Mouse (Mus musculus) embryonic facial prominence, embryonic 14.5 days (tissue): ENCODE results near the gene Neu3. TPM values are rescaled to one million over a fixed set of nuclear protein-coding genes. Genes with fewer than 3 reads are reported as not detected.

Experiments
- ATAC-seq: fragments of 200-750 bp; cut with Nextera tagmentation; 2 replicates; pipeline ENCODE4 v1.8.0; 2017; ENCODE audit warnings: low read depth, moderate number of reproducible peaks, moderate TSS enrichment
- DNase-seq: peaks from one replicate; pipeline ENCODE4 v3.0.0-alpha.2; 2015; ENCODE audit warnings: low spot score
- H3K27ac ChIP-seq: fragments of 300-500 bp; sonication (generic); replicated peaks from 2 replicates; pipeline ENCODE4 v1.5.1; 2014; ENCODE audit warnings: low read depth, mild to moderate bottlenecking, low read length, moderate library complexity
- H3K27me3 ChIP-seq: fragments of 300-500 bp; sonication (generic); replicated peaks from 2 replicates; pipeline ENCODE4 v1.6.1; 2014; ENCODE audit warnings: low read length; ENCODE audit not compliant: control insufficient read depth, insufficient read depth
- H3K36me3 ChIP-seq: fragments of 300-500 bp; sonication (generic); 2 replicates; pipeline ENCODE4 v1.6.1; 2014; ENCODE audit warnings: low read length, mixed read lengths; ENCODE audit not compliant: control insufficient read depth, insufficient read depth
- H3K4me1 ChIP-seq: fragments of 300-500 bp; sonication (generic); 2 replicates; pipeline ENCODE4 v1.6.1; 2014; ENCODE audit warnings: antibody characterized with exemption, low read length; ENCODE audit not compliant: control insufficient read depth, insufficient read depth
- H3K4me2 ChIP-seq: fragments of 300-500 bp; sonication (generic); 2 replicates; pipeline ENCODE4 v1.6.1; 2014; ENCODE audit warnings: low read depth, mild to moderate bottlenecking, low read length, moderate library complexity, mixed read lengths
- H3K4me3 ChIP-seq: fragments of 300-500 bp; sonication (generic); 2 replicates; pipeline ENCODE4 v1.5.1; 2014; ENCODE audit warnings: low read depth, mild to moderate bottlenecking, low read length
- H3K9ac ChIP-seq: fragments of 300-500 bp; sonication (generic); 2 replicates; pipeline ENCODE4 v1.6.1; 2014; ENCODE audit warnings: low read depth, mild to moderate bottlenecking, low read length, moderate library complexity, mixed read lengths
- H3K9me3 ChIP-seq: fragments of 300-500 bp; sonication (generic); 2 replicates; pipeline ENCODE4 v1.6.1; 2016; ENCODE audit warnings: low read length; ENCODE audit not compliant: control insufficient read depth
- WGBS: fragments of 180-500 bp; shearing (Covaris S2); extraction: QIAGEN DNeasy Blood & Tissue Kit; methylation state at CpG from one replicate; pipeline ENCODE4 v1.1.7; 2014; 5-methylcytosine and 5-hydroxymethylcytosine counted together
- polyA plus RNA-seq: library from polyadenylated mRNA; unstranded; fragments of >200 nt; fragmentation: Nextera tagmentation; extraction: Ambion mirVana; gene quantifications from 2 replicates; pipeline ENCODE4 v1.2.1, GENCODE M21; 2014

The Neu3 gene
- polyA plus RNA-seq, 1 experiment from 2014 or later = 1.9 TPM

GRCm38 (mm10) chr7:99795192-99795981 lies 32.8 kb downstream of the Neu3 start:
- H3K36me3 ChIP-seq = no peaks in the 10 kb centered on the region
- no peak overlapping the region for H3K9ac ChIP-seq
- no peak overlapping the region for H3K27ac ChIP-seq
- 15% methylated on average over 16 of the region's 17 CpGs for WGBS
- H3K4me3 ChIP-seq = no peak overlapping the region
- H3K4me1 ChIP-seq = 0 out of 2 replicates have a peak, but pooled peaks cover 5% of the 10 kb centered on the region
- H3K27me3 ChIP-seq = no peaks in the 10 kb centered on the region
- peak; percentile 53 for ATAC-seq
- peak; percentile 41 for DNase-seq
- H3K4me2 ChIP-seq = peak overlapping the region; percentile 11; the same call in 1 of the 2 replicates
- H3K9me3 ChIP-seq = no peaks in the 10 kb centered on the region

- H3K9me3 ChIP-seq = no peaks in the 10 kb centered on the region
- no peak overlapping the region for H3K9ac ChIP-seq
- ATAC-seq (no peak), DNase-seq (no peak)
- H3K36me3 ChIP-seq = no peaks in the 10 kb centered on the region
- no peak overlapping the region for H3K4me2 ChIP-seq
- H3K4me3 ChIP-seq = no peak overlapping the region
- WGBS = 47% methylated on average over 2 of the region's 2 CpGs
- 0 out of 2 replicates have a peak, but pooled peaks cover 5% of the 10 kb centered on the region for H3K4me1 ChIP-seq
- no peak overlapping the region for H3K27ac ChIP-seq
- H3K27me3 ChIP-seq = no peaks in the 10 kb centered on the region
These were observed 34.1 kb downstream of the Neu3 start for GRCm38 (mm10) chr7:99794096-99794495.

GRCm38 (mm10) chr7:99790816-99791215 lies 37.4 kb downstream of the Neu3 start:
- H3K27ac ChIP-seq = no peak overlapping the region
- no peak overlapping the region for H3K9ac ChIP-seq
- ATAC-seq (no peak), DNase-seq (no peak)
- H3K4me2 ChIP-seq = no peak overlapping the region
- 78% methylated on average over 10 of the region's 10 CpGs for WGBS
- H3K9me3 ChIP-seq = no peaks in the 10 kb centered on the region
- no peaks in the 10 kb centered on the region for H3K27me3 ChIP-seq
- no peak overlapping the region for H3K4me3 ChIP-seq
- no peaks in the 10 kb centered on the region for H3K36me3 ChIP-seq
- H3K4me1 ChIP-seq = 0 out of 2 replicates have a peak, but pooled peaks cover 14% of the 10 kb centered on the region

GRCm38 (mm10) chr7:99788563-99788962 lies 39.7 kb downstream of the Neu3 start:
- DNase-seq (peak; percentile 42), ATAC-seq (0 out of 2 replicates have a peak, but pooled peaks have one; percentile 7)
- H3K27ac ChIP-seq = no peak overlapping the region
- no peaks in the 10 kb centered on the region for H3K36me3 ChIP-seq
- 0 out of 2 replicates have a peak, but pooled peaks cover 9% of the 10 kb centered on the region for H3K4me1 ChIP-seq
- no peak overlapping the region for H3K4me3 ChIP-seq
- H3K9me3 ChIP-seq = no peaks in the 10 kb centered on the region
- no peaks in the 10 kb centered on the region for H3K27me3 ChIP-seq
- 29% methylated on average over 5 of the region's 5 CpGs for WGBS
- H3K4me2 ChIP-seq = no peak overlapping the region
- no peak overlapping the region for H3K9ac ChIP-seq

GRCm38 (mm10) chr7:99787935-99788334 lies 40.3 kb downstream of the Neu3 start:
- Histone ChIP-seq H3K36me3 (no peaks in the 10 kb centered on the region), H3K9me3 (no peaks in the 10 kb centered on the region), H3K27me3 (no peaks in the 10 kb centered on the region), H3K4me1 (0 out of 2 replicates have a peak, but pooled peaks cover 9% of the 10 kb centered on the region), H3K9ac (no peak overlapping the region), H3K4me3 (no peak overlapping the region), H3K4me2 (no peak overlapping the region), H3K27ac (no peak overlapping the region)
- ATAC-seq (peak; percentile 82), DNase-seq (peak; percentile 52)
- WGBS = 22% methylated on average over 2 of the region's 2 CpGs

GRCm38 (mm10) chr7:99786774-99787173 lies 41.4 kb downstream of the Neu3 start:
- H3K36me3 ChIP-seq = no peaks in the 10 kb centered on the region
- H3K4me1 ChIP-seq = 0 out of 2 replicates have a peak, but pooled peaks cover 9% of the 10 kb centered on the region
- no peaks in the 10 kb centered on the region for H3K9me3 ChIP-seq
- H3K4me3 ChIP-seq = no peak overlapping the region
- H3K9ac ChIP-seq = no peak overlapping the region
- H3K4me2 ChIP-seq = no peak overlapping the region
- no peak for DNase-seq
- ATAC-seq = no peak
- WGBS = 79% methylated on average over 3 of the region's 3 CpGs
- H3K27me3 ChIP-seq = no peaks in the 10 kb centered on the region
- no peak overlapping the region for H3K27ac ChIP-seq

- H3K27me3 ChIP-seq = no peaks in the 10 kb centered on the region
- H3K36me3 ChIP-seq = no peaks in the 10 kb centered on the region
- H3K4me3 ChIP-seq = no peak overlapping the region
- 93% methylated on average over 3 of the region's 3 CpGs for WGBS
- 0 out of 2 replicates have a peak, but pooled peaks cover 9% of the 10 kb centered on the region for H3K4me1 ChIP-seq
- H3K27ac ChIP-seq = no peak overlapping the region
- no peak for ATAC-seq
- DNase-seq = no peak
- H3K9me3 ChIP-seq = no peaks in the 10 kb centered on the region
- H3K4me2 ChIP-seq = no peak overlapping the region
- no peak overlapping the region for H3K9ac ChIP-seq
These were observed 42.7 kb downstream of the Neu3 start for GRCm38 (mm10) chr7:99785553-99785952.

- Histone ChIP-seq H3K36me3 (no peaks in the 10 kb centered on the region), H3K9ac (no peak overlapping the region), H3K27me3 (no peaks in the 10 kb centered on the region), H3K9me3 (no peaks in the 10 kb centered on the region), H3K4me2 (no peak overlapping the region), H3K4me1 (0 out of 2 replicates have a peak, but pooled peaks cover 6% of the 10 kb centered on the region), H3K4me3 (no peak overlapping the region), H3K27ac (no peak overlapping the region)
- WGBS = 76% methylated on average over 7 of the region's 7 CpGs
- ATAC-seq = no peak
- no peak for DNase-seq
These were observed 44.8 kb downstream of the Neu3 start for GRCm38 (mm10) chr7:99783421-99783820.

GRCm38 (mm10) chr7:99781916-99782315 lies 46.3 kb downstream of the Neu3 start:
- ATAC-seq = no peak
- Histone ChIP-seq H3K9me3 (no peaks in the 10 kb centered on the region), H3K27me3 (no peaks in the 10 kb centered on the region), H3K9ac (no peak overlapping the region), H3K27ac (no peak overlapping the region), H3K36me3 (no peaks in the 10 kb centered on the region), H3K4me3 (no peak overlapping the region), H3K4me2 (no peak overlapping the region), H3K4me1 (no peaks in the 10 kb centered on the region)
- 73% methylated on average over 2 of the region's 2 CpGs for WGBS
- no peak for DNase-seq
